8 mouse cellular contexts compared by ENCODE assay signal in the genomic region with DNA sequence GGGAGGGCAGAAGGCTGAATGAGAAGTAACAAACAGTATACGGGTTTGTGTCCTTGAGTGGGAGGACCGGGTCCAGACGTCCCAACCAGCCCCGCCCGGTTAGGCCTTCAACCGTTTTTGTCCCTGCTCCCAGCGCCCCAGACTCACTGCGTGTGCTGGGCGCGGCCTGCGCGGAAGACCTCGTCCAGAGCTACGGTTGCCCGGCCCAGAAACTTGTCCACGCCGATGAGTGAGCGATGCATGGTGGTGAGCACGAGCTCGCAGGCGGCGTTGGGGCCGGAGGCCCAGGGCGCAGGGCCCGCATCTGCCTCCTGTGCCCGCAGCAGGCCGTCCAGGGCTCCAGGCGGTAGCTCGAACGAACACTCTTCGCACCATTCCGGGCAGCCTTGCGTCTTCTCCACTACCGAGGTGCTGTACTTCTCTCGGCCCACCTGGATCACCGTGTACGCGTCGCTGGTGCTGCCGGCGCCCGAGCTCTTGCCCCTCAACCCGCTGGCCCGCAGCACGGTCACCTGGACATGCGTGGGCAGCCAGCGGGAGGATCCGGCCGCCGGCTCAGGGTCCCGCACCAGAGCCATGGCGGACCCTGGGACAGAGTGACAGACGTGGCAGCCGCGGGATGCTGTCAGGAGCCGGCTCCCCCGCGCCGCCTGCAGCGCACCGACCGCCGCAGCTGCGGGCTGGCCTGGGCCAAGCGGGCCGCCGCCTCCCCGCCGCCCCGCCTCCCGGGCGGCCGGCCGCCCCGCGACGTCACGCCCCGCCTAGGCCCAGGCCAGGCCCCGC. TPM values are rescaled to one million over a fixed set of nuclear protein-coding genes. Genes with fewer than 3 reads are reported as not detected.
DNase-seq lines count a peak whose midpoint lies in the region; ATAC-seq and TF ChIP-seq lines count a peak whose summit lies in the region.

Rab11fip5 (minus strand) TSS at position 684 of the 783 bp plus-strand sequence.

- no peak for DNase-seq in lung, adult 2 months
- DNase-seq in lung, postnatal 25 days (ENCODE audit: low spot score), result no peak
- DNase-seq in gastrocnemius, adult 2 months, result peak; percentile 64
- DNase-seq in limb, embryonic 14.5 days (ENCODE audit: low spot score), result no peak

- peak; percentile 43 for ATAC-seq in hindbrain, embryonic 16.5 days
- ATAC-seq in limb, embryonic 14.5 days (ENCODE audit: low FRiP score, low read depth), result no peak; the same call in 1 of the 2 replicates
- peak; percentile 48 for ATAC-seq in neural tube, embryonic 14.5 days (ENCODE audit: low read depth)
- ATAC-seq in monocyte, adult 5-6 weeks (replicated peaks; ENCODE audit: insufficient number of reproducible peaks, low FRiP score, low TSS enrichment, poor library complexity, severe bottlenecking), result no peak

- no peaks in the 10 kb centered on the region for H3K36me3 ChIP-seq in hindbrain, embryonic 16.5 days (ENCODE audit: control insufficient read depth, insufficient read depth, low read length)
- peaks cover 3% of the 10 kb centered on the region; the same call in 1 of the 2 replicates for H3K36me3 ChIP-seq in limb, embryonic 14.5 days (ENCODE audit: control insufficient read depth, insufficient read depth, low read length)
- no peaks in the 10 kb centered on the region for H3K36me3 ChIP-seq in neural tube, embryonic 14.5 days (ENCODE audit: control insufficient read depth, insufficient read depth, low read length)

- TF ChIP-seq POLR2A in lung, adult 2 months (IDR thresholded peaks at IDR 0.05; ENCODE audit: borderline replicate concordance, extremely low read depth, low read depth, low read length), result no peak
- no peak; the same call in 1 of the 2 replicates for TF ChIP-seq POLR2A in bone marrow, adult 2 months (IDR thresholded peaks at IDR 0.05; ENCODE audit: borderline replicate concordance, control insufficient read depth, low read depth, low read length)
- no peak for TF ChIP-seq POLR2A in limb, embryonic 14.5 days (IDR thresholded peaks at IDR 0.05; ENCODE audit: borderline replicate concordance, extremely low read depth, insufficient read depth, insufficient read length)

- peak within 1 kb of the TSS; percentile 93 for H3K9ac ChIP-seq in hindbrain, embryonic 16.5 days (ENCODE audit: low read depth, low read length)
- peak within 1 kb of the TSS; percentile 86 for H3K9ac ChIP-seq in limb, embryonic 14.5 days (ENCODE audit: low read depth, low read length, severe bottlenecking)
- H3K9ac ChIP-seq in neural tube, embryonic 14.5 days (replicated peaks; ENCODE audit: low read depth, low read length), result peak within 1 kb of the TSS; percentile 91

- peaks cover 10% of the 10 kb centered on the region; the same call in 1 of the 2 replicates for H3K4me1 ChIP-seq in lung, adult 2 months (ENCODE audit: control insufficient read depth, insufficient read depth, low read length)
- H3K4me1 ChIP-seq in bone marrow, adult 2 months (ENCODE audit: control insufficient read depth, insufficient read depth, low read length), result peaks cover 2% of the 10 kb centered on the region; the same call in 1 of the 2 replicates
- H3K4me1 ChIP-seq in hindbrain, embryonic 16.5 days (ENCODE audit: control insufficient read depth, insufficient read depth, low read depth, low read length), result peaks cover 24% of the 10 kb centered on the region
- H3K4me1 ChIP-seq in limb, embryonic 14.5 days (ENCODE audit: control insufficient read depth, insufficient read depth, low read length), result peaks cover 29% of the 10 kb centered on the region
- H3K4me1 ChIP-seq in neural tube, embryonic 14.5 days (ENCODE audit: control insufficient read depth, insufficient read depth, low read length), result peaks cover 23% of the 10 kb centered on the region

- H3K4me2 ChIP-seq in hindbrain, embryonic 16.5 days (ENCODE audit: low read length), result peak within 1 kb of the TSS; percentile 71
- H3K4me2 ChIP-seq in limb, embryonic 14.5 days (replicated peaks; ENCODE audit: low read depth, low read length, severe bottlenecking), result peak within 1 kb of the TSS; percentile 65
- peak within 1 kb of the TSS; percentile 61 for H3K4me2 ChIP-seq in neural tube, embryonic 14.5 days (ENCODE audit: low read depth, low read length)

- intact Hi-C loops in gastrocnemius, adult 2 months (cut with DNase I), result no loop called here

- H3K4me3 ChIP-seq in lung, adult 2 months (replicated peaks; ENCODE audit: extremely low read depth, low read depth, low read length), result peak within 1 kb of the TSS; percentile 99
- H3K4me3 ChIP-seq in bone marrow, adult 2 months (replicated peaks; ENCODE audit: control insufficient read depth, low read depth, low read length), result peak within 1 kb of the TSS; percentile 83
- peak within 1 kb of the TSS; percentile 92 for H3K4me3 ChIP-seq in gastrocnemius, adult 2 months
- peak within 1 kb of the TSS; percentile 88 for H3K4me3 ChIP-seq in hindbrain, embryonic 16.5 days (ENCODE audit: low read length)
- H3K4me3 ChIP-seq in limb, embryonic 14.5 days (replicated peaks; ENCODE audit: low read length), result peak within 1 kb of the TSS; percentile 83
- peak within 1 kb of the TSS; percentile 89 for H3K4me3 ChIP-seq in neural tube, embryonic 14.5 days (ENCODE audit: low read depth, low read length)

- WGBS in lung, adult 2 months, result 1% methylated on average over 80 of the region's 80 CpGs
- 1% methylated on average over 80 of the region's 80 CpGs for WGBS in bone marrow, adult 2 months
- under 1% methylated on average over 66 of the region's 80 CpGs for WGBS in hindbrain, embryonic 16.5 days
- 2% methylated on average over 46 of the region's 80 CpGs for WGBS in limb, embryonic 14.5 days
- 2% methylated on average over 78 of the region's 80 CpGs for WGBS in neural tube, embryonic 14.5 days

- H3K27me3 ChIP-seq in hindbrain, embryonic 16.5 days (replicated peaks; ENCODE audit: control insufficient read depth, insufficient read depth, low read length), result no peaks in the 10 kb centered on the region
- no peaks in the 10 kb centered on the region for H3K27me3 ChIP-seq in limb, embryonic 14.5 days (ENCODE audit: control insufficient read depth, insufficient read depth, low read length)
- H3K27me3 ChIP-seq in neural tube, embryonic 14.5 days (ENCODE audit: control insufficient read depth, insufficient read depth, low read length), result no peaks in the 10 kb centered on the region

- H3K27ac ChIP-seq in bone marrow, adult 2 months (ENCODE audit: control insufficient read depth, insufficient read depth, low read depth, low read length, poor library complexity), result peak within 1 kb of the TSS; percentile 29; the same call in 1 of the 2 replicates
- peak within 1 kb of the TSS; percentile 92 for H3K27ac ChIP-seq in gastrocnemius, adult 2 months
- H3K27ac ChIP-seq in hindbrain, embryonic 16.5 days (ENCODE audit: low read depth, low read length), result peak within 1 kb of the TSS; percentile 87
- H3K27ac ChIP-seq in limb, embryonic 14.5 days (replicated peaks; ENCODE audit: low read depth, low read length), result peak within 1 kb of the TSS; percentile 15
- peak within 1 kb of the TSS; percentile 78 for H3K27ac ChIP-seq in neural tube, embryonic 14.5 days (ENCODE audit: low read depth, low read length)

- H3K9me3 ChIP-seq in hindbrain, embryonic 16.5 days (ENCODE audit: control insufficient read depth, low read length), result no peaks in the 10 kb centered on the region
- no peaks in the 10 kb centered on the region for H3K9me3 ChIP-seq in limb, embryonic 14.5 days (ENCODE audit: control insufficient read depth, low read length)
- no peaks in the 10 kb centered on the region for H3K9me3 ChIP-seq in neural tube, embryonic 14.5 days (ENCODE audit: control insufficient read depth, low read length)

- no peak for TF ChIP-seq CTCF in lung, adult 2 months (IDR thresholded peaks at IDR 0.05; ENCODE audit: insufficient read depth, low read length)
- no peak for TF ChIP-seq CTCF in bone marrow, adult 2 months (IDR thresholded peaks at IDR 0.05; ENCODE audit: control insufficient read depth, insufficient read depth, low read length)
- TF ChIP-seq CTCF in gastrocnemius, adult 2 months (IDR thresholded peaks at IDR 0.05), result no peak

RNA-seq across cellular contexts. Expression of gene Rab11fip5, which starts in this region (rescaled TPM):
- 20.0 and 24.9 TPM in 2 replicates for polyA plus RNA-seq in lung, adult 2 months (2012; rRNA removed)
- 1.7 and 3.8 TPM in 2 replicates for polyA plus RNA-seq in bone marrow, adult 2 months (2011; ENCODE audit: insufficient read depth, insufficient read length, low replicate concordance, missing spikeins)
- 10 to 100 TPM; 24.2 to 28.2 TPM for total RNA-seq in gastrocnemius, adult 2 months (2021)
- polyA plus RNA-seq in hindbrain, embryonic 16.5 days (2015; fragmentation: Nextera tagmentation; extraction: Ambion mirVana), result 24.3 and 28.6 TPM in 2 replicates
- polyA plus RNA-seq in limb, embryonic 14.5 days (2012; rRNA removed), result 16.9 and 20.4 TPM in 2 replicates
- 15.9 and 16.8 TPM in 2 replicates for polyA plus RNA-seq in limb, embryonic 14.5 days (2014; fragmentation: Nextera tagmentation; extraction: Ambion mirVana)
- 15.6 and 20.5 TPM in 2 replicates for polyA plus RNA-seq in neural tube, embryonic 14.5 days (2014; fragmentation: Nextera tagmentation; extraction: Ambion mirVana)
- total RNA-seq in monocyte, adult 5-6 weeks (2017), result 1.6 to 3.0 TPM (median 1.6 TPM) in 3 replicates

Comparison
In these comparisons a context has a peak if more than half of its experiments do, and no peak if none do; other contexts are left out.
1. H3K27ac ChIP-seq: peak in every context shown above with its lines; median percentile 92 in gastrocnemius, adult 2 months; 87 in hindbrain, embryonic 16.5 days; 78 in neural tube, embryonic 14.5 days; 29 in bone marrow, adult 2 months; 15 in limb, embryonic 14.5 days.
2. ATAC-seq: peak in hindbrain, embryonic 16.5 days (single experiment) and neural tube, embryonic 14.5 days (single experiment); none in limb, embryonic 14.5 days (single experiment) and monocyte, adult 5-6 weeks (single experiment).
3. Peak in every context shown above with its lines, with median percentiles within 50 percentile points of each other: H3K4me3 ChIP-seq, H3K4me2 ChIP-seq and H3K9ac ChIP-seq.